Mouse (Mus musculus) ES-CJ7 (cell line): Measurements from ENCODE around the gene Gm17428.
"Not testable (repeated sequence)": the region's sequence is repeated elsewhere in the genome, so short reads cannot be mapped to it uniquely, and the experiment has no call there.

Experiments
- DNase-seq: peaks from one replicate; pipeline ENCODE4 v3.0.0; 2011; ENCODE audit warnings: low read depth, low spot score

Gm17428 gene

GRCm38 (mm10) chr14:54951587-54951986, 25.1 kb upstream of the Gm17428 start:
- no peak for DNase-seq

- DNase-seq: no peak
Measured at GRCm38 (mm10) chr14:54953664-54954206, 23.0 kb upstream of the Gm17428 start.

- no peak for DNase-seq
Measured at GRCm38 (mm10) chr14:54954474-54954873, 22.3 kb upstream of the Gm17428 start.

- DNase-seq: no peak
Measured at GRCm38 (mm10) chr14:54955481-54955880, 21.3 kb upstream of the Gm17428 start.

- DNase-seq: peak; percentile 58
Measured at GRCm38 (mm10) chr14:54956533-54956932, 20.2 kb upstream of the Gm17428 start.

GRCm38 (mm10) chr14:54958503-54958902, 18.2 kb upstream of the Gm17428 start:
- DNase-seq: no peak

- DNase-seq: no peak
Measured at GRCm38 (mm10) chr14:54959197-54959596, 17.5 kb upstream of the Gm17428 start.

- not testable (repeated sequence) for DNase-seq
Measured at GRCm38 (mm10) chr14:54959853-54960613, 16.7 kb upstream of the Gm17428 start.

- DNase-seq: no peak
Measured at GRCm38 (mm10) chr14:54960769-54961168, 16.0 kb upstream of the Gm17428 start.

GRCm38 (mm10) chr14:54961487-54961886, 15.2 kb upstream of the Gm17428 start:
- no peak for DNase-seq

GRCm38 (mm10) chr14:54962714-54963113, 14.0 kb upstream of the Gm17428 start:
- DNase-seq: no peak

- DNase-seq: no peak
Measured at GRCm38 (mm10) chr14:54963727-54964126, 13.0 kb upstream of the Gm17428 start.

GRCm38 (mm10) chr14:54965044-54965443, 11.7 kb upstream of the Gm17428 start:
- DNase-seq: no peak

GRCm38 (mm10) chr14:54965631-54966030, 11.1 kb upstream of the Gm17428 start:
- no peak for DNase-seq

GRCm38 (mm10) chr14:54966320-54966977, 10.3 kb upstream of the Gm17428 start, which contains the start of gene Myh6:
Myh6 (minus strand) TSS chr14:54966927.
- no peak for DNase-seq

GRCm38 (mm10) chr14:54967874-54968273, 8.9 kb upstream of the Gm17428 start:
- no peak for DNase-seq

GRCm38 (mm10) chr14:54968344-54968743, 8.4 kb upstream of the Gm17428 start:
- no peak for DNase-seq

GRCm38 (mm10) chr14:54972786-54973185, 3.9 kb upstream of the Gm17428 start:
- not testable (repeated sequence) for DNase-seq

GRCm38 (mm10) chr14:54974068-54974791, 2.5 kb upstream of the Gm17428 start:
- no peak for DNase-seq

GRCm38 (mm10) chr14:54978664-54979063, 1.9 kb downstream of the Gm17428 start:
- no peak for DNase-seq

GRCm38 (mm10) chr14:54981934-54982333, 5.2 kb downstream of the Gm17428 start:
- no peak for DNase-seq

GRCm38 (mm10) chr14:54988350-54988874, 11.7 kb downstream of the Gm17428 start:
- DNase-seq: not testable (repeated sequence)
